In the genomic region with DNA sequence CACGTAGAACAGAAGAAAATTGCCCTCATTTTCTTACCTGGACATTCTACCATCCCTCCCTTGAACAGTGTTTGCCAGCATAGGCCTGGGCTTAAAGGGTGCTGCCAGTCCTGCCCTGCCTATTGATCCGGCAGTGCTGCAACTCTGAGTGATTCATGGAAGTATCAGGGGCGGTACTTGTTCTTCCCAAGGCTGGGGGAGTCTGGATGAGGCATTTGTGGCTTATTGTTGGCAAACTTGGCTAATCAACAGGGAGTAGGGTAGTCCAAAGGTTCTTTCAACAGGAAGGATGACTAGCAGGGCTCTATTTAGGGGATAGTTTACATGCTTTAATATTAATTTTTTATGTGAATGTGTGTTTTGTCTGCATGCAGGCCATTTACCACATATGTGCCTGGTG, we compare ENCODE assay signal across 17 mouse cellular contexts. TPM values are rescaled to one million over a fixed set of nuclear protein-coding genes. Genes with fewer than 3 reads are reported as not detected.
"Had no signal": no experiment of that assay in that cellular context is flagged by ENCODE, and none has a peak within 500 bp of the region (broad histone marks: within the 10 kb centered on the region; RNA-seq: fewer than 3 reads in every experiment).

No protein-coding gene starts in this region.

- H3K36me3 ChIP-seq: liver, embryonic 13.5 days; midbrain, embryonic 10.5 days; midbrain, embryonic 12.5 days; neural tube, embryonic 12.5 days; stomach, embryonic 15.5 days had no signal

- H3K4me3 ChIP-seq: liver, embryonic 13.5 days; midbrain, embryonic 10.5 days; midbrain, embryonic 12.5 days; neural tube, embryonic 12.5 days; stomach, embryonic 15.5 days had no signal

- H3K27me3 ChIP-seq: liver, embryonic 13.5 days; neural tube, embryonic 12.5 days; stomach, embryonic 15.5 days had no signal

- H3K4me1 ChIP-seq: liver, embryonic 13.5 days; midbrain, embryonic 10.5 days; midbrain, embryonic 12.5 days; neural tube, embryonic 12.5 days; stomach, embryonic 15.5 days had no signal

- H3K9ac ChIP-seq: liver, embryonic 13.5 days; lung, embryonic 14.5 days; midbrain, embryonic 12.5 days; neural tube, embryonic 12.5 days; stomach, embryonic 15.5 days had no signal

- H3K27ac ChIP-seq: liver, embryonic 13.5 days; midbrain, embryonic 10.5 days; midbrain, embryonic 12.5 days; neural tube, embryonic 12.5 days; stomach, embryonic 15.5 days had no signal

- ATAC-seq: midbrain, embryonic 16.5 days had no signal

- H3K9me3 ChIP-seq: liver, embryonic 13.5 days; midbrain, embryonic 10.5 days; midbrain, embryonic 12.5 days; neural tube, embryonic 12.5 days; stomach, embryonic 15.5 days had no signal

- H3K4me2 ChIP-seq: liver, embryonic 13.5 days; lung, embryonic 14.5 days; midbrain, embryonic 12.5 days; neural tube, embryonic 12.5 days; stomach, embryonic 15.5 days had no signal

- DNase-seq: liver, embryonic 13.5 days; lung, adult 18-20 months; lung, embryonic 14.5 days; lung, postnatal 10 days; lung, postnatal 4 days; midbrain, embryonic 14.5 days; right cerebral cortex, postnatal 14 days; right cerebral cortex, postnatal 4 days; spleen, adult 18-20 months; thymus, adult 18-20 months; thymus, postnatal 14 days; thymus, postnatal 36 days had no signal

RNA-seq across cellular contexts. Expression of gene Gjb1, which starts 5.6 kb away (rescaled TPM):
- polyA plus RNA-seq: midbrain, embryonic 10.5 days; midbrain, embryonic 12.5 days had no signal
